14 mouse cellular contexts compared by ENCODE assay signal in the genomic region with DNA sequence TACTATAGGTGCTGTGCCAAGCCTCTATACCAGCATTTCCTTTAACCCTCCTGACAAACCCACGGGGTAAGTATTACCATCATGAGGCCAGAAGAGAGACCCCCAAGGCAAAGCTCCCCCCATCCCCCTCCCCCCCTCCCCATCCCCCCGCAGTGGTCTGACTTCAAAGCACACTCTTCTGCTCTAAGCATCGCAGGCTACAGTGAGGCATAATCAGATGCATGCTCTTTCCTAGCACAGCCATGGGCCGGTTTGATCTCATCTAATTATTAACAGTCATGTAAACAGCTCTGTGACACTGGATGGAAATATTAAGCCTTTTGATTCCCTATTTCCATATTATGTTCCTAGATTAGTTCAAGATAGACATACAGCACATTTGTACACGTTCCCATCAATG.
"Had no signal": no experiment of that assay in that cellular context is flagged by ENCODE, and none has a peak within 500 bp of the region (broad histone marks: within the 10 kb centered on the region; RNA-seq: fewer than 3 reads in every experiment).

No protein-coding gene starts in this region.

- H3K4me1 ChIP-seq: liver, embryonic 12.5 days; midbrain, embryonic 12.5 days; neural tube, embryonic 12.5 days had no signal

- H3K4me3 ChIP-seq: liver, embryonic 12.5 days; midbrain, embryonic 12.5 days; neural tube, embryonic 12.5 days had no signal

- H3K27ac ChIP-seq: liver, embryonic 12.5 days; liver, embryonic 14.5 days; midbrain, embryonic 12.5 days; neural tube, embryonic 12.5 days had no signal

- H3K9ac ChIP-seq: liver, embryonic 12.5 days; liver, embryonic 14.5 days; lung, embryonic 14.5 days; midbrain, embryonic 12.5 days; neural tube, embryonic 12.5 days had no signal

- H3K4me2 ChIP-seq: liver, embryonic 12.5 days; lung, embryonic 14.5 days; midbrain, embryonic 12.5 days; neural tube, embryonic 12.5 days had no signal

- H3K27me3 ChIP-seq: liver, embryonic 12.5 days; neural tube, embryonic 12.5 days had no signal

- H3K36me3 ChIP-seq: liver, embryonic 12.5 days; midbrain, embryonic 12.5 days; neural tube, embryonic 12.5 days had no signal

- H3K9me3 ChIP-seq: liver, embryonic 12.5 days; midbrain, embryonic 12.5 days; neural tube, embryonic 12.5 days had no signal

- DNase-seq: lung, adult 18-20 months; lung, embryonic 14.5 days; lung, postnatal 10 days; lung, postnatal 4 days; right cerebral cortex, postnatal 14 days; right cerebral cortex, postnatal 4 days; spleen, adult 18-20 months; thymus, adult 18-20 months; thymus, postnatal 14 days; thymus, postnatal 36 days had no signal

- ATAC-seq: liver, embryonic 12.5 days had no signal
